Mouse (Mus musculus) neural tube, embryonic 13.5 days (tissue): ENCODE measurements around the gene Vav2. TPM values are rescaled to one million over a fixed set of nuclear protein-coding genes. Genes with fewer than 3 reads are reported as not detected.

Experiments
- ATAC-seq: fragments of 200-750 bp; cut with Nextera tagmentation; 2 replicates; pipeline ENCODE4 v1.8.0; 2017; ENCODE audit warnings: low read depth, mild to moderate bottlenecking, moderate TSS enrichment, moderate library complexity
- H3K27ac ChIP-seq: fragments of 300-500 bp; sonication (generic); replicated peaks from 2 replicates; pipeline ENCODE4 v1.5.1; 2015; ENCODE audit warnings: moderate library complexity, mild to moderate bottlenecking, inconsistent platforms
- H3K27me3 ChIP-seq: fragments of 300-500 bp; sonication (generic); 2 replicates; pipeline ENCODE4 v1.6.1; 2015; ENCODE audit warnings: mild to moderate bottlenecking, inconsistent platforms
- H3K36me3 ChIP-seq: fragments of 300-500 bp; sonication (generic); 2 replicates; pipeline ENCODE4 v1.6.1; 2015; ENCODE audit warnings: mild to moderate bottlenecking, inconsistent platforms
- H3K4me1 ChIP-seq: fragments of 300-500 bp; sonication (generic); replicated peaks from 2 replicates; pipeline ENCODE4 v1.6.1; 2015; ENCODE audit warnings: inconsistent platforms
- H3K4me2 ChIP-seq: fragments of 300-500 bp; sonication (generic); 2 replicates; pipeline ENCODE4 v1.6.1; 2015; ENCODE audit warnings: inconsistent platforms, mild to moderate bottlenecking, moderate library complexity
- H3K4me3 ChIP-seq: fragments of 300-500 bp; sonication (generic); 2 replicates; pipeline ENCODE4 v1.5.1; 2015; ENCODE audit warnings: mild to moderate bottlenecking, inconsistent platforms
- H3K9ac ChIP-seq: fragments of 300-500 bp; sonication (generic); 2 replicates; pipeline ENCODE4 v1.6.1; 2015; ENCODE audit warnings: moderate library complexity, mild to moderate bottlenecking, inconsistent platforms
- H3K9me3 ChIP-seq: fragments of 300-500 bp; sonication (generic); 2 replicates; pipeline ENCODE4 v1.6.1; 2016; ENCODE audit warnings: inconsistent platforms
- WGBS: fragments of 180-500 bp; shearing (Covaris S2); methylation state at CpG from one replicate; pipeline ENCODE4 v1.1.7; 2015; 5-methylcytosine and 5-hydroxymethylcytosine counted together
- polyA plus RNA-seq: library from polyadenylated mRNA; unstranded; fragments of >200 nt; fragmentation: Nextera tagmentation; extraction: Ambion mirVana; gene quantifications from 2 replicates; pipeline ENCODE4 v1.2.1, GENCODE M21; 2015

Gene Vav2
- polyA plus RNA-seq, 1 experiment from 2014 or later, result 14.8 TPM

DNA sequence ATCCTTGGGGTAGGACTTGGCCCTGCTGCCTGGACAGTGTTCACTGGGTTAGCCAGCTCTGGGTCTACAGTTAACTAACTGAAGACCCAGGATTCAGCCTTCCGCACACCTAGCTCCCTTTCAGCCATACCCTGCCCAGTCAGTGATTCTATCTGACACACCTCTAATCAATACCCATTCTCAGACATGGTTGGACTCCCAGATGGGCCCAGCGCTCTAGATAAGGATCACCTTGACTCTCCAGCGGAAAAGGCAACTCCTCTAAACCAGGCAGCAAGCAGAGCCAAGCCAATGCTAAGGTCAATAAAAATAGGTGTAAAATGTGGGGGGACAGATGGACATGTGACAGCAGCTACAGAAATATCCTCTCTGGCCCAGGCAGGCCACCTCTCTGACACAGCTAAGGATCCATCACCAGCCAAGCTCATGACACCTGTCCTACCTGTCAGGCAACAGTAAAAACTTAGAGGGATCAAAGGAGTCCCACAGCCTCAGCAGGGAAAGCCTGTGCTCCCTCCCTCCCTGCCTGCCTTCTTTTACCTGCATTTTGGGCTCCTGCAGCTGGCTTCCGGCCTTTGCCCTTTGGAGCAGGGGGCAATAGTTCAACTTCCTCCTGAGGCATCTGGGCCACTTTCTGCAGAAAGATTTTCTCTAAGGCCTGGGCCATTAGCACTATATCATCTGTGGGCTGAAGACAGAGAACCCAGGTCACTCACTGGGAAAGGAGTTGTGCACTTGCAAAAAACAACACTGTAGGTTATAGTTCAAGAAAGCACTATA, 35.2 kb upstream of the Vav2 start:
- Histone ChIP-seq H3K27me3 (no peaks in the 10 kb centered on the region), H3K9me3 (no peaks in the 10 kb centered on the region), H3K27ac (no peak overlapping the region), H3K4me2 (no peak overlapping the region), H3K36me3 (peaks cover 79% of the 10 kb centered on the region), H3K9ac (no peak overlapping the region), H3K4me1 (peaks cover 7% of the 10 kb centered on the region), H3K4me3 (no peak overlapping the region)
- no peak for ATAC-seq
- WGBS, result 89% methylated on average over 4 of the region's 4 CpGs

DNA sequence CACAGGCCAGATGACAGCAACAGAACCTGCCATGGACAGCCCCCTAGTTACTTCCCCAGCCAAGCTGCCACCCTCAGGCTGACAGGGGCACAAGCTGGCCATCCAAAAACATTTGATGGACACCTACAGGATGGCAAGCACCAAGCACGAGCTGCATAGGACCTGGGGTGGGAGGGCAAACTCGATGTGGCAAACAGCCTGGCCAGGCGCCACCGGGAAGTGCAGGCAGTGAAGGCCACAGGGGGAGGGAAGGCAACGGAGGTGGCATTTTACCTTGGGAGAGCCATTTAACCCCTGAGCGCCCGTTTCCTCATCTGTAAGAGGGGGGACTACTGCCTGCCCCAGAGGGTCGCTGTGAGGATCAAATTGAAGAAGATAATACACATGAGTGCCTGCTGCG, 33.8 kb upstream of the Vav2 start:
- Histone ChIP-seq H3K27me3 (no peaks in the 10 kb centered on the region), H3K36me3 (peaks cover 85% of the 10 kb centered on the region), H3K9me3 (no peaks in the 10 kb centered on the region), H3K4me3 (no peak overlapping the region), H3K4me2 (no peak overlapping the region), H3K4me1 (no peaks in the 10 kb centered on the region), H3K9ac (no peak overlapping the region), H3K27ac (no peak overlapping the region)
- ATAC-seq, result no peak
- WGBS, result 68% methylated on average over 9 of the region's 9 CpGs

DNA sequence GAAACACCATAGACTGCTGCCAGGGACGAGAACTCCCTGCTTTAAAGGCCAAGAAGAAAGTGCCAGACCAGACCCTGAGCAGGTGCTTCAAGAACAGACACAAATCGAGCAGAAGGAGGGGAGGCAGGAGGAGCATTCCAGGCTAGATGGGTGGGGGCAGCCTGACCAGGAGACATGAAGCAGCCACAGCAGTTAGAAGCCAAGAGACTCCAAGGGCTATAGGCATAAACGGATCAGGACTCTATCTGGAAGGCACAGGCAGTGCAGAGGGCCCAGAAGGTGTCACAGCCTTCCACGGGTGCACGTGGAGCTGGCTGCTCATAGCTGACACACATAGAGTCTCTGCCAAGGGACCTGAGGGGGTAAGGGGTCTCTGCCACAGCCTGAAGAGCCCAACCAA, 33.3 kb upstream of the Vav2 start:
- Histone ChIP-seq H3K27me3 (no peaks in the 10 kb centered on the region), H3K4me1 (no peaks in the 10 kb centered on the region), H3K9ac (no peak overlapping the region), H3K27ac (no peak overlapping the region), H3K4me3 (no peak overlapping the region), H3K9me3 (no peaks in the 10 kb centered on the region), H3K36me3 (peaks cover 89% of the 10 kb centered on the region), H3K4me2 (no peak overlapping the region)
- no peak for ATAC-seq
- 88% methylated on average over 5 of the region's 5 CpGs for WGBS

DNA sequence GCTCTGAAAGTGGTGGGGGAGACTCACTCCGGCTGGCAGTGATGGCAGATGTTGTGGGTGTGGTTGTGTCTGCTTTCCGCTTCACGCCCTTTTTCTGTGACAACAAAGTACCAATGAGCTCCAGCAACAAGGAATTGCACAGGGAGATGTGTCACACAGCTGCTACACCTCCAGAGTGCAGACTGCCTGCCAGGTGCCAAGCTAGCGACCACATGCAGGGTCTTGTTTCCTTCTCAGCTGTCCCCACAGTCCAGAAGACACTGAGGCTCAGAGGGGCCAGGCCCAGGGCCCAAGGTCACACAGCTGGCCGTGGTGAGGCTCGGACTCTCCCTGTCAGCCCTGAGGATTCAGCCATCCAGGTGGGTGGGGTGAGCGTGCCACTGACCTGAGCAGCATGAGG, 32.9 kb upstream of the Vav2 start:
- Histone ChIP-seq H3K9me3 (no peaks in the 10 kb centered on the region), H3K27me3 (no peaks in the 10 kb centered on the region), H3K9ac (no peak overlapping the region), H3K36me3 (peaks cover 93% of the 10 kb centered on the region), H3K4me1 (no peaks in the 10 kb centered on the region), H3K4me3 (no peak overlapping the region), H3K27ac (no peak overlapping the region), H3K4me2 (no peak overlapping the region)
- no peak for ATAC-seq
- WGBS, result 85% methylated on average over 7 of the region's 7 CpGs

DNA sequence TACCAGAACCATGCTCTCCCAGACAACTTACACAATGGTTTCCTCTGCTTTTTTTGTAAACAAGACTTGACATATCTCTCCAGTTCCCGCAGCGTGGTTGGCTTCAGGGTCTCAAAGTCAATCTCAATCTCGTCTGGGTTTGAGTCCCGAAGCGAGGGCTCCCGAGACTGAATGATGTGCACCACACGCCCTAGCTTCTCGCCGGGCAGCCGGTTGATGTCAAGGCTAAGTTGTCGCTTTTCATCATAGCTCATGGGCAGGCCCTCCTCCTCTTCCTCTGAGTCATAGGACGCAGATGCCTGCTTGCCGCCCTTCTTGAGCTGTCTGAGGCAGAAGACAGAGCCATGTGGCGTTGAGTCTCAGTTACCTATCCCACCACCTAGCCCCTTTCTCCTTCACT, 23.4 kb upstream of the Vav2 start:
- peaks cover 100% of the 10 kb centered on the region for H3K36me3 ChIP-seq
- no peak for ATAC-seq
- H3K27me3 ChIP-seq, result no peaks in the 10 kb centered on the region
- H3K9ac ChIP-seq, result no peak overlapping the region
- H3K27ac ChIP-seq, result no peak overlapping the region
- 93% methylated on average over 14 of the region's 14 CpGs for WGBS
- H3K4me1 ChIP-seq, result no peaks in the 10 kb centered on the region
- H3K4me3 ChIP-seq, result no peak overlapping the region
- no peak overlapping the region for H3K4me2 ChIP-seq
- no peaks in the 10 kb centered on the region for H3K9me3 ChIP-seq

DNA sequence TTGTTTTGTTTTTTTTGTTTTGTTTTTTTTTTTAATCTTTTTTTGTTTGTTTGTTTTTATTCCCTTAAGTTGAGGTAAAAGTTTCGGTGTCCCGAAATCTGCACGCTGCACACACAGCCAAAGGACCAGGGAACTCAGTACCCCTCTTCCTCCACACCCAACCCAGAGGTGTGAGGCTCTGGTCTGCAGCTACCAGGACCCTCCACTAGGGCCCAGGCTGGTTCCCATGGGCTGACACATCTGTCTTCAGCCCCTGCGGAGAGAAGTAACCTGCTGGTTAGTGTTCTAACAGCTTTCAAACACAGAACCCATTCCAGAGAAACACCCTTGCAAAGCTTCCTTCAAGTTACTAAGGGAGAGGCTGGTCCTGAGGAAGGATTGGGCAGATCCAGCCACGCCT, 20.9 kb upstream of the Vav2 start:
- Histone ChIP-seq H3K4me1 (peaks cover 16% of the 10 kb centered on the region), H3K4me3 (no peak overlapping the region), H3K4me2 (no peak overlapping the region), H3K9ac (no peak overlapping the region), H3K27me3 (no peaks in the 10 kb centered on the region), H3K36me3 (peaks cover 85% of the 10 kb centered on the region), H3K9me3 (no peaks in the 10 kb centered on the region), H3K27ac (no peak overlapping the region)
- ATAC-seq, result no peak
- 90% methylated on average over 5 of the region's 5 CpGs for WGBS

DNA sequence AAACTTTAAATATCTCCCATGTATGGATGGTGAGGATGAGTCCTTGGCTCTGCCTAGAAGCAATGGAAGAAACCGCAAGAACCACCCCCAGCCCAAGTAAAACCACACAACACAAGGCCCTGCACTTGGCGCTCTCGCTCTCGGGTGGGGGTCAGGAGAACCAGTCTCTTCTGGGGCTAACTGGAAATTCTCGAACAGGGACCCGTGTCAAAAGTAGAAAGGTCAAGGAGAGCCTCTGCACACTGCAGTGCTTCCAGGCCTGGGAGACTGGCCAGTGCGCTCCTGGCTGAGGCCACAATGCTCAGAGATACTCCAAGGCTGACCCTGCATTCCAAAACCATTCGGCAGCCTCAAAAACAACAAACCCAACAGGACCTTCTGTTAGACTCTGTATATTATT, 20.0 kb upstream of the Vav2 start:
- Histone ChIP-seq H3K27me3 (no peaks in the 10 kb centered on the region), H3K9me3 (no peaks in the 10 kb centered on the region), H3K27ac (no peak overlapping the region), H3K4me3 (no peak overlapping the region), H3K4me1 (peaks cover 20% of the 10 kb centered on the region), H3K9ac (no peak overlapping the region), H3K4me2 (no peak overlapping the region), H3K36me3 (peaks cover 76% of the 10 kb centered on the region)
- ATAC-seq, result no peak
- 94% methylated on average over 8 of the region's 8 CpGs for WGBS

DNA sequence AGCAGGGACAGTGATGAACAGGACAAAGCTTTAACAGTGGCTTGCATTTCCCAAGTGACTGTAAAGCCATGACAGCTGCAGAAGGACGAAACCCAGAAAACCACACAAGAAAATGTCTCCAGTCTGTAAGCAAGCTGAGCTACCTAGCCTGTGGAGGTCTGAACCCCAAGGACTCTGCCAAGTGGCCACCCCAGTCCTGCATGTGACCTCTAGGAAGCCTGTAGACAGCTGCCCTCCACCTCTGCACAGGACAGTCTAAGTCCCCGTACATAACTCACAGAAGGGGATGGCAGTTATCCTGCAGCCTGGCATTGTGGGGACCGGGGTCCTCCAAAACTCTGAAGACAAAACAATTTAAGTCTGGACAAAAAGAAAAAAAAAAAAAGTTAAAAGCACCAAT, 19.1 kb upstream of the Vav2 start:
- H3K27me3 ChIP-seq, result no peaks in the 10 kb centered on the region
- H3K4me1 ChIP-seq, result peaks cover 22% of the 10 kb centered on the region
- H3K4me2 ChIP-seq, result no peak overlapping the region
- H3K27ac ChIP-seq, result no peak overlapping the region
- H3K9ac ChIP-seq, result no peak overlapping the region
- ATAC-seq, result no peak
- 93% methylated on average over 3 of the region's 3 CpGs for WGBS
- no peaks in the 10 kb centered on the region for H3K9me3 ChIP-seq
- H3K36me3 ChIP-seq, result peaks cover 67% of the 10 kb centered on the region
- no peak overlapping the region for H3K4me3 ChIP-seq

DNA sequence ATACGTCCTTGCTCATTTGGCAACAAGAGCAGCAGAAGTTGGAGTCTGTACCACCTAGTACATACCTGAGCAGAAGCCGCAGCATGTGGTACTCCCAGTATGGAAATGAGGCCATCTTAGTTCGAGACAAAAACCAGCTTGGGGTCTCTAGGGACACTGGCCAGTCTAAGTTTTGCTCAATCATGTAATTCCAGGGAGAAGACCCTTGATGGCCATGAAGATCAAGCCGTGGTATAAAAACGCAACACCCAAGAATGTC, 16.5 kb upstream of the Vav2 start:
- peaks cover 41% of the 10 kb centered on the region for H3K36me3 ChIP-seq
- no peak for ATAC-seq
- no peaks in the 10 kb centered on the region for H3K9me3 ChIP-seq
- WGBS, result 73% methylated on average over 5 of the region's 5 CpGs
- peaks cover 22% of the 10 kb centered on the region for H3K4me1 ChIP-seq
- peak overlapping the region; percentile 60 for H3K4me3 ChIP-seq
- peak overlapping the region; percentile 79 for H3K4me2 ChIP-seq
- peak overlapping the region; percentile 78 for H3K9ac ChIP-seq
- H3K27me3 ChIP-seq, result no peaks in the 10 kb centered on the region
- peak overlapping the region; percentile 79 for H3K27ac ChIP-seq

DNA sequence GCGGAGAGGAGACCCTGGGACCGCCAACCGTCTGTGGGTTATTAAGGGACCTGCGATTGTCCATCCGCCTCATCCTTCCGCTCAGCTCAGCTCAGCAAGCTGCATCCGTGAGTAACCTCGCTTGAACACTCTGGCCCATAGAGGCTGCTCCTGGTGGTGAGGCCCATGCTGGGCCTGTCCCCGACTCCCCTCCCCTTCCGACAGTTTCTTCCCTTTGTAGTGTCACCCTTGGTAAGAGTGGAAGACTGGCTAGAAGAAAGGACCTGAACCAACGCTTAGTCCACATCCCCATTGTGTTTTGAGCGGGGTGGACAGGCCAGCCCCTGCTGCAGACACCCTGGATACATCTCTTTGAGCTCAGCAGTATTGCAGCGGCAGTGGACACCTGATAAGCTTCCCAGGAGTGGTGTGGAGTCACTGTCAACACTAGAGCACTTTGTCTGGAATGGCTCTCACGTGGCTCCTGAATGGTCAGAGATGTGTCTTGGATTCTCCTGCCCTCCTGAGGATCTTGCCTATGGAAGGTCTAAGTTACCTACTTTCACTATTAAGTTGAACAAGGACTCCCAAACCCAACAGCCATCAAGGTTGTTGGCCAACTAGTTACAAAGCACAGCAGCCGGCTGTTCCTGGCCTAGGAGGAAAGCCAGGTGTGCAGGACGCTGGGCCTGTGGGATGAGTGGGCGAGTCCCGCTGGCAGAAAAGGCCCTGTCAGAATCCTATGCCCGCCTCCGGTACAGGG, 16.0 kb upstream of the Vav2 start:
- peak; percentile 69 for ATAC-seq

DNA sequence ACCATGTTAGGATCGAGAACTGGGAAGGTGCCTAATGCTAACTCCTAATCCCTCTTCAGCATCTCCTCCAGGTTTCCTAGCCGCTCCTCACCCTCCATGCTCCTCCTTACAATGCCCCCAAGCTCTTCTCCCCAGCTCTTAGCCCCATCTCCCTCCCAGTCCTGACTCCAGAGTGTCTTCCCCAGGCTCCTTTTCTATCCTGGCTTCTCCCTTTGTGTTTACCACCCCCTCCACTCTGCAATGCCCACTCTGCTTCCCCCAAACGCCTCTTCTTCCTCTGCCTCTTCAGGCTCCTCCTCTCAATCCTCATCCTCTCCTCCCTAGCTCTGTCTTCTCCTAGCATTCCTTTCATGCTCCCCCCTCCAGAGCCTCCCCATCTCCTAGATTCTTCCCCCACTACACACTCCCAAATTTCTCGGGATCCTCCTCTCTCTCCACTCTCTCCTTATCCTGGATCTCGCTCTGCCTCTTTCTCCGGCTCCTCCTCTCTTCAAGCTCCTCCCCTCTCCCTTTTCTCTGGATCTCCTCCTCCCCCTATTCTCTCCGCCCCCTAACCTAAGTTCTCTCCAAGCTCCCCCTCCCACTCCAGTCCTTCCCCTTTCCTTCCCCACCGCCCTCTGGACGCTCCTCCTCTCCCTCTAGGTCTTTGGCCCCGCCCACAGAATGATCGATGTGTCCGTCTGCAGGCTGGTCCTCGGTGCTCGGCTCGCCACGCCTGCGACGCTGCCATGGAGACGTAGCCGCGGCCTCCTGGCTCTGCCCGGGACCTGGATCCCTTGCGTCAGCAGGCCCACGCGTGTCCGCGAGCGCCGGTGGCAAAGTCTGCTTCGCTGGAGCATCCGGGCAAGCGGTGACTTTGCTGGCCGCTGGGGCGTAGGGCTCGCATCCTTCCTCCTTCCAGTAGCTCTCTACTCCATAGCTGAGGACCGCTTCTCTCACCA, 15.2 kb upstream of the Vav2 start, which contains the start of gene Brd3os:
Brd3os (plus strand) TSS at position 558 of the 941 bp plus-strand sequence.
- no peaks in the 10 kb centered on the region for H3K27me3 ChIP-seq
- H3K4me1 ChIP-seq, result peaks cover 22% of the 10 kb centered on the region
- peak within 1 kb of the TSS; percentile 78 for H3K9ac ChIP-seq
- no peaks in the 10 kb centered on the region for H3K9me3 ChIP-seq
- peak within 1 kb of the TSS; percentile 79 for H3K4me2 ChIP-seq
- peak within 1 kb of the TSS; percentile 60 for H3K4me3 ChIP-seq
- peak; percentile 91 for ATAC-seq
- 1% methylated on average over 36 of the region's 36 CpGs for WGBS
- H3K36me3 ChIP-seq, result peaks cover 28% of the 10 kb centered on the region
- H3K27ac ChIP-seq, result peak within 1 kb of the TSS; percentile 84

More for the DNA sequence above, 16.0 kb upstream of the Vav2 start:
- peak overlapping the region; percentile 60 for H3K4me3 ChIP-seq
- peaks cover 36% of the 10 kb centered on the region for H3K36me3 ChIP-seq
- no peaks in the 10 kb centered on the region for H3K27me3 ChIP-seq
- H3K27ac ChIP-seq, result peak overlapping the region; percentile 79
- H3K9me3 ChIP-seq, result no peaks in the 10 kb centered on the region
- H3K4me2 ChIP-seq, result peak overlapping the region; percentile 79
- peak overlapping the region; percentile 78 for H3K9ac ChIP-seq
- 34% methylated on average over 20 of the region's 20 CpGs for WGBS
- peaks cover 22% of the 10 kb centered on the region for H3K4me1 ChIP-seq

DNA sequence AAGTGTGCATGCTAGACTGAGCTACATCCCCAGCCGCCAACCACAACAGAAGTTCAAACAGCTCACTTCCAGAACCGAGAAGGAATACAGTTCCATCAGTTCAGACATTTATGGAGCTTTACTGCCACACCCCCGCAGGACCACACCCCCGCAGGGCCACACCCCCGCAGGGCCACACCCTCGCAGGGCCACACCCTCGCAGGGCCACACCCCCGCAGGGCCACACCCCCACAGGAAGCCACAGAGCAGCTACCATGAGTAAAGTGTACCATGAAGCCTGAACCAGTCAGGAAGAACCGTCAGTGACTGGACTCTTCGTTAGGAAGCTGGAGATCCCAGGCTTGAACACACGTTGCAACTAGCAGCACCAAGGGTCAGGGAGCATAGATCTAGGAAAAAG, 11.4 kb upstream of the Vav2 start:
- 21% methylated on average over 11 of the region's 11 CpGs for WGBS
- Histone ChIP-seq H3K4me3 (no peak overlapping the region), H3K27me3 (no peaks in the 10 kb centered on the region), H3K36me3 (no peaks in the 10 kb centered on the region), H3K27ac (no peak overlapping the region), H3K4me2 (no peak overlapping the region), H3K9me3 (no peaks in the 10 kb centered on the region), H3K4me1 (peaks cover 10% of the 10 kb centered on the region), H3K9ac (no peak overlapping the region)
- no peak for ATAC-seq
